Mouse (Mus musculus): ENCODE results near the gene Phf14. TPM values are rescaled to one million over a fixed set of nuclear protein-coding genes. Genes with fewer than 3 reads are reported as not detected.
A peak's percentile ranks its signal among the peaks of the same experiment; 100 is the strongest.
"Not testable (repeated sequence)": the region's sequence is repeated elsewhere in the genome, so short reads cannot be mapped to it uniquely, and the experiment has no call there.

Phf14 gene
- polyA plus RNA-seq, 1 experiment from 2014 or later = 21.3 TPM

DNA sequence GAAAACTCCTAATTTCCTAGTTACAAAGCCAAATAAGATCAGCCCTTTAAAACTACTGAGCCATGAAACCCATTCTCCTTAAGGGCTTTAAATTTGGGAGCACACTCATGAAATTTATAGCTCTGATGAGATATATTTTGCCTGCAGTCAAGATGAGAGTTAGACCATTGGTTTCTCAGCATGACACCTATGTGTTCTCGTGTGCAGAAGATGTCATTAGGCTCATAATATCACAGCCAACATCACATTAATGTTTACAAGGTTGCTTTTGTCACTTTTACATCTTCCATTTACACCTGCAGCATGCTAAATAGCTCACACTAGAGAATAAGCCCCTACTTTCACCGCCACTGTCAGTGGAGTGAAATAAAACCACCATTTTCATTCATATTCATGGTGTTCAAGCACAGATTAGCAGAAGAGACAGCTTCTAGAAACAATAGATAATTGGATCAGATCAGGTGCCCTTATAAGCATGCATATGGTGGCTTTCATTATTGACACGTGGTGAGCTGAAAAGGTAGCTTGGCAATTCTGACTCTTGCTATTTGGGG lies 181.9 kb downstream of the Phf14 start:
- DNase-seq (no peak), ATAC-seq (ENCODE audit: low read depth) (no peak)
- 53% methylated on average over 3 of the region's 3 CpGs for WGBS (ENCODE audit: insufficient replicate concordance)
- no peak overlapping the region for H3K4me2 ChIP-seq
- H3K9ac ChIP-seq = no peak overlapping the region
- no peaks in the 10 kb centered on the region for H3K4me1 ChIP-seq (replicated peaks)
- H3K36me3 ChIP-seq = no peaks in the 10 kb centered on the region
- H3K27me3 ChIP-seq = no peaks in the 10 kb centered on the region
- H3K9me3 ChIP-seq (replicated peaks) = no peaks in the 10 kb centered on the region
- H3K4me3 ChIP-seq (replicated peaks) = no peak overlapping the region
- H3K27ac ChIP-seq = no peak overlapping the region

DNA sequence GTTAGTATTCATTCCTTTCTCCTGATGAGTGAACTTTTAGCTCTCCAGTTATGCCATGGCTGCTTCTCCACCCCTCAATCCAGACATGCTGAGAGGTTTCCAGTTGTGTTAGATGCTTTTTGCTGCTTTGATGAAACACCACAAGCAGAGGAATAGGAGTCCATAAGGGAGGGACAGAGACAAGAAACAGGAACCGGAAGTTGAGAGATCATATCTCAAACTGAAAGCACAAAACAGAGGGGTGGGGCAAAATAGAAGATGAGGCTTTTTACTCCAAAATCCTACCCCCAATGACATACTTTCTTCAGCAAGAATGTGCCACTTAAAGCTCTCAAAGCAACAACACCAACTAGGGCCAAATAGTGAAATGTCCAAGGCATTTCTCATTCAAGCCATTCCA lies 188.1 kb downstream of the Phf14 start:
- 35% methylated on average over 1 of the region's 1 CpGs for WGBS (ENCODE audit: insufficient replicate concordance)
- Histone ChIP-seq H3K27me3 (no peaks in the 10 kb centered on the region), H3K36me3 (no peaks in the 10 kb centered on the region), H3K9ac (no peak overlapping the region), H3K4me3 (replicated peaks) (no peak overlapping the region), H3K9me3 (replicated peaks) (no peaks in the 10 kb centered on the region), H3K27ac (no peak overlapping the region), H3K4me1 (replicated peaks) (no peaks in the 10 kb centered on the region), H3K4me2 (no peak overlapping the region)
- DNase-seq (no peak), ATAC-seq (ENCODE audit: low read depth) (no peak)

DNA sequence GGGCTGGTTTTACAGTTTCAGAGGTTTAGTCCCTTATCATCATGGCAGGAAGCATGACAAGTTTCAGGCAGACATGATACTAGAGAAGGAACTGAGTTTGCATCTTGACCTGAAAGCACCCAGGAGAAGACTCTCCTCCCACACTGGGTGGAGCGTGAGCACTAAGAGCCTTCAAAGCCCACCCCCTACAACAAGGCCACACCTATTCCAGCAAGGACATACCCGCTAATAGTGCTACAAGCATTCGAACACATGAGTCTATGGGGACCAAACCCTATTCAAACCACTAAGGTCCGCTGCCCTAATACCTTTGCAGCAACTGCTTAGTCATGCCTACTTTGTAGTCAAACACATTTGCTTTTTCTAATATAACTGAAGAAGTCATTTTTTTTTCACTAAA lies 189.5 kb downstream of the Phf14 start:
- WGBS (ENCODE audit: insufficient replicate concordance) = 40% methylated on average over 4 of the region's 4 CpGs
- no peaks in the 10 kb centered on the region for H3K27me3 ChIP-seq
- H3K36me3 ChIP-seq = no peaks in the 10 kb centered on the region
- peak; percentile 77 for ATAC-seq (ENCODE audit: low read depth)
- H3K9ac ChIP-seq = no peak overlapping the region
- no peaks in the 10 kb centered on the region for H3K4me1 ChIP-seq (replicated peaks)
- DNase-seq = no peak
- no peak overlapping the region for H3K4me2 ChIP-seq
- H3K27ac ChIP-seq = no peak overlapping the region
- no peak overlapping the region for H3K4me3 ChIP-seq (replicated peaks)
- H3K9me3 ChIP-seq (replicated peaks) = no peaks in the 10 kb centered on the region

DNA sequence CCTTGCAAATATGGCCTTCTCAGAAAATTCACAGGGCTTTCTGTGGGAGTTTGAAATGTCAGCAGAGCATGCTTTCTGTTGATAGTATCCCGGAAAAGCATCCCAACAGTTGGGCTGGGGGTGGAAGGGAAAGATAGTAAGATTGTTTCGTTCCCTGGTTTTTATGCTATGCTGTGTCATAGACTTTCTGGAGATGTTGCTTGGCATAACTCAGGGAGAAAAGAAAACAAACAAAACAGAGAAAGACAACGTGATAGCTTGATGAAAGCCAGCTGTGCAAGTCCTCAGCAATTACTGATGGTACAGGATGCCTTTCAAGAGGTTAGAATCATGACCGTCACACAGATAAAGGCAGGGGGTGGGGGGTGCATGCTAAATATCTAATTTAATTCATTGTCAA lies 197.5 kb downstream of the Phf14 start:
- WGBS (ENCODE audit: insufficient replicate concordance) = 58% methylated on average over 4 of the region's 4 CpGs
- no peak for DNase-seq
- H3K9ac ChIP-seq = no peak overlapping the region
- no peak for ATAC-seq (ENCODE audit: low read depth)
- H3K27ac ChIP-seq = no peak overlapping the region
- H3K36me3 ChIP-seq = no peaks in the 10 kb centered on the region
- H3K9me3 ChIP-seq (replicated peaks) = no peaks in the 10 kb centered on the region
- H3K27me3 ChIP-seq = no peaks in the 10 kb centered on the region
- no peak overlapping the region for H3K4me3 ChIP-seq (replicated peaks)
- H3K4me1 ChIP-seq (replicated peaks) = no peaks in the 10 kb centered on the region
- H3K4me2 ChIP-seq = no peak overlapping the region

DNA sequence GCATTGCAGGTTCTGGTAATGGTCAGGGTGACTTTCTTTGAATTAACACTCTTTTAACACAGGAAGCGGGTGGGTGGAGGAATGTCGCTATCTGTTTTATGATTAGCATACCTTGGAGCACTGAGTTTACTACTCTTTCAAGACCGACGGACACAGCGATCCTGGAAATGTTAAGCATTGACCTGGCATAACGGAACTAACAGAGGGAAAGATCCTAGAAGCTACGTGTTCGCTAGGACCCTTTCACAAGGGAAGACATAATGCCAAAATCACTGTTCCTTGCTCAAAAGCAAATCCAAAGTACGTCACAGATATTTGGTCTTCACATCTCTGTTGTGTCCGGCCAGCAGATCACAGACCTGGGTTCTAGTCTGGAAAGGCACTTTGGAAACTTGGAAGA lies 199.7 kb downstream of the Phf14 start:
- DNase-seq (no peak), ATAC-seq (ENCODE audit: low read depth) (no peak)
- no peak overlapping the region for H3K27ac ChIP-seq
- H3K36me3 ChIP-seq = no peaks in the 10 kb centered on the region
- 45% methylated on average over 10 of the region's 10 CpGs for WGBS (ENCODE audit: insufficient replicate concordance)
- no peak overlapping the region for H3K9ac ChIP-seq
- H3K9me3 ChIP-seq (replicated peaks) = no peaks in the 10 kb centered on the region
- H3K4me3 ChIP-seq (replicated peaks) = no peak overlapping the region
- H3K27me3 ChIP-seq = no peaks in the 10 kb centered on the region
- H3K4me2 ChIP-seq = no peak overlapping the region
- H3K4me1 ChIP-seq (replicated peaks) = no peaks in the 10 kb centered on the region

GRCm38 (mm10) chr6:12107786-12108185 lies 200.2 kb downstream of the Phf14 start:
- H3K4me1 ChIP-seq (replicated peaks) = no peaks in the 10 kb centered on the region
- H3K36me3 ChIP-seq = no peaks in the 10 kb centered on the region
- no peak overlapping the region for H3K9ac ChIP-seq
- no peak for DNase-seq
- H3K9me3 ChIP-seq (replicated peaks) = no peaks in the 10 kb centered on the region
- ATAC-seq (ENCODE audit: low read depth) = no peak
- 20% methylated on average over 8 of the region's 8 CpGs for WGBS (ENCODE audit: insufficient replicate concordance)
- no peaks in the 10 kb centered on the region for H3K27me3 ChIP-seq
- H3K4me3 ChIP-seq (replicated peaks) = no peak overlapping the region
- H3K4me2 ChIP-seq = no peak overlapping the region
- no peak overlapping the region for H3K27ac ChIP-seq

- DNase-seq = no peak
- no peak overlapping the region for H3K9ac ChIP-seq
- 30% methylated on average over 11 of the region's 11 CpGs for WGBS (ENCODE audit: insufficient replicate concordance)
- no peaks in the 10 kb centered on the region for H3K9me3 ChIP-seq (replicated peaks)
- H3K4me3 ChIP-seq (replicated peaks) = no peak overlapping the region
- H3K36me3 ChIP-seq = no peaks in the 10 kb centered on the region
- H3K4me2 ChIP-seq = no peak overlapping the region
- no peak for ATAC-seq (ENCODE audit: low read depth)
- no peak overlapping the region for H3K27ac ChIP-seq
- H3K4me1 ChIP-seq (replicated peaks) = no peaks in the 10 kb centered on the region
- H3K27me3 ChIP-seq = no peaks in the 10 kb centered on the region
These were observed 209.6 kb downstream of the Phf14 start for GRCm38 (mm10) chr6:12116926-12117818.

- no peak for ATAC-seq (ENCODE audit: low read depth)
- H3K27ac ChIP-seq = no peak overlapping the region
- DNase-seq = no peak
These were observed 210.4 kb downstream of the Phf14 start for GRCm38 (mm10) chr6:12117819-12118570.

GRCm38 (mm10) chr6:12122759-12123158 lies 215.2 kb downstream of the Phf14 start:
- Histone ChIP-seq H3K36me3 (no peaks in the 10 kb centered on the region), H3K9me3 (replicated peaks) (no peaks in the 10 kb centered on the region), H3K27ac (no peak overlapping the region), H3K4me2 (no peak overlapping the region), H3K9ac (no peak overlapping the region), H3K4me3 (replicated peaks) (no peak overlapping the region), H3K4me1 (replicated peaks) (0 out of 2 replicates have a peak, but pooled peaks cover 3% of the 10 kb centered on the region), H3K27me3 (no peaks in the 10 kb centered on the region)
- DNase-seq (no peak), ATAC-seq (ENCODE audit: low read depth) (no peak)

More at GRCm38 (mm10) chr6:12117819-12118570, 210.4 kb downstream of the Phf14 start:
- Histone ChIP-seq H3K4me3 (replicated peaks) (no peak overlapping the region), H3K36me3 (no peaks in the 10 kb centered on the region), H3K27me3 (no peaks in the 10 kb centered on the region), H3K9ac (no peak overlapping the region), H3K4me2 (no peak overlapping the region), H3K4me1 (replicated peaks) (no peaks in the 10 kb centered on the region), H3K9me3 (replicated peaks) (no peaks in the 10 kb centered on the region)
- WGBS (ENCODE audit: insufficient replicate concordance) = 56% methylated on average over 9 of the region's 9 CpGs

GRCm38 (mm10) chr6:12125031-12125803 lies 217.6 kb downstream of the Phf14 start:
- peak; percentile 88 for ATAC-seq (ENCODE audit: low read depth)
- H3K4me2 ChIP-seq = peak overlapping the region; percentile 50
- H3K9me3 ChIP-seq (replicated peaks) = no peaks in the 10 kb centered on the region
- peak; percentile 23 for DNase-seq
- no peak overlapping the region for H3K9ac ChIP-seq
- 9% methylated on average over 17 of the region's 17 CpGs for WGBS (ENCODE audit: insufficient replicate concordance)
- no peak overlapping the region for H3K27ac ChIP-seq
- 0 out of 2 replicates have a peak, but pooled peaks cover 3% of the 10 kb centered on the region for H3K4me1 ChIP-seq (replicated peaks)
- H3K27me3 ChIP-seq = no peaks in the 10 kb centered on the region
- H3K36me3 ChIP-seq = no peaks in the 10 kb centered on the region
- H3K4me3 ChIP-seq (replicated peaks) = peak overlapping the region; percentile 30

DNA sequence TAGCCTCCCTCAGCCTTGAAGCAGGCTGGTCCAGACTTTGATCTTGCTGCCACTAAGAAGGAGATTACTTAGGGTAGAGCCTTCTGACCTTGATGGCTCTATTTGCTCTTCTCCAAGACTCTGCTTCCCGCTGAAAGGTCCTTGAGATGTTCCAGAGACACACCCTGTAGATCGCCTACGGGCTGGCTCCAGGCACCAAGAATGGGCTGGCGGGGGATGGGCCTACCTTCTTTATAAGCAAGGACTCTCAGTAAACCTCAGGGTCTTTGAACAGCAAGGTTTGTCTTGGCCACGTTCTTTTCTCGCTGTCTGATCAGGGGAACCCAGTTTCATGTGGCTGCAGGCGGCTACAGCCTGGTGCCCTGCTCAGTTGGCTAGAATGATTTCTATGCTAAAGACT lies 219.0 kb downstream of the Phf14 start:
- not testable (repeated sequence) for ATAC-seq (ENCODE audit: low read depth); H3K9me3 ChIP-seq (replicated peaks); H3K27me3 ChIP-seq; H3K9ac ChIP-seq; DNase-seq; H3K27ac ChIP-seq; H3K4me1 ChIP-seq (replicated peaks); H3K4me2 ChIP-seq; H3K4me3 ChIP-seq (replicated peaks); H3K36me3 ChIP-seq
- 49% methylated on average over 7 of the region's 7 CpGs for WGBS (ENCODE audit: insufficient replicate concordance)

Data from liver, embryonic 13.5 days (tissue).